Mouse (Mus musculus): ENCODE measurements around the gene Btn1a1. TPM values are rescaled to one million over a fixed set of nuclear protein-coding genes. Genes with fewer than 3 reads are reported as not detected.

Gene Btn1a1
- polyA plus RNA-seq, 3 experiments from 2014 or later: not detected

DNA sequence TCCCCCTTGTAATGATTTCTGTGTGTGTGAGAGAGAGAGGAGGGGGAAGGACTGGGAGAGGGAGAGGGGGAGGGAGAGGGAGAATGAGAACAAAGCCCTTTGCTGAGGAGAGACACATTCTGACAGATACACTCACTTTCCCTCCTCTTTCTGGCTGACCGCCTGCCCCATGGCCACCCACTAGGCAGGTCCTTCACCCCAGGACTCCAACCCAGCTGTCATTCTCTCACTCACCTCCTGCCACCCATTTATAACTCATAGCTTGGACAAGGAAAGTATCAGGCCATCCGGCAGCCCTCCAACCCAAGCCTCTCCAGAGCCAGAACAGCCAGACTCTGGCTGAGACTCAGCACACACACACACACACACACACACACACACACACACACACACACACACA, 10.0 kb upstream of the Btn1a1 start:
- no peak for ATAC-seq

DNA sequence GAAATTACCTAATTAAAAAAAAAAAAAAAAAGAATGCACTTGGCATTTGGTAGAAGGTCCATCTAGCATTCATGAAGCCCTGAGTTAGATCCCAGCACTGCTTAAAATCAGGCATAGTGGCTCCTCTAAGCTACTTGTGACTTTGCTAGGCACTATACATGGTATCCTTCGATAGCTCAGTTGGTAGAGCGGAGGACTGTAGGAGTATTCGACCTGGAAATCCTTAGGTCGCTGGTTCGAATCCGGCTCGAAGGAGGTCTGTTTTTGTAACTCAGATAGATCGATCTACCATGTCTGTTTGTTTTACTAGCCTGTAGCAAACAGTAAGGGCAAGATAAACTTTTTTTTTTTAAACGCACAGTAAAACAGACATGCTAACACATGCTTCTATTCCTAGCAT, 1.2 kb upstream of the Btn1a1 start:
- ATAC-seq: peak; percentile 27

DNA sequence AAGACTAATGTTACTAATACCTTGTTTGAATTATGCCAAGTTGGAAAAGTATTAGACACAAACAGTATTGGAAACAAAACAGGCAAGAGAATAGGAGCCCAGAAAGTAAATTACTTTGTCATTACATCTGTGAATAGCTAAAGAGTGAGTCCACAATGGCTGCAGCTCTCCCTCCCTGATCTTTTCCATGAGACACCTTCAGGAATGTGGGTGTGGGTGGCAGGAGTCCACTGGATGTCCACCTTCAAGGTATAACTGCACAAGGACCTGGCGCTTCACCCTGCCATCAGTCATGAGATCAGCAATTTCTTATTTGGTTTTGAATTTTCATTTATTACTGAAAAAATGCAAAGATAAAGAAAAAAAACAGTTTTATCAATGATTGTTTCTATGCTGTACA, 605 bp upstream of the Btn1a1 start:
- no peak for ATAC-seq

DNA sequence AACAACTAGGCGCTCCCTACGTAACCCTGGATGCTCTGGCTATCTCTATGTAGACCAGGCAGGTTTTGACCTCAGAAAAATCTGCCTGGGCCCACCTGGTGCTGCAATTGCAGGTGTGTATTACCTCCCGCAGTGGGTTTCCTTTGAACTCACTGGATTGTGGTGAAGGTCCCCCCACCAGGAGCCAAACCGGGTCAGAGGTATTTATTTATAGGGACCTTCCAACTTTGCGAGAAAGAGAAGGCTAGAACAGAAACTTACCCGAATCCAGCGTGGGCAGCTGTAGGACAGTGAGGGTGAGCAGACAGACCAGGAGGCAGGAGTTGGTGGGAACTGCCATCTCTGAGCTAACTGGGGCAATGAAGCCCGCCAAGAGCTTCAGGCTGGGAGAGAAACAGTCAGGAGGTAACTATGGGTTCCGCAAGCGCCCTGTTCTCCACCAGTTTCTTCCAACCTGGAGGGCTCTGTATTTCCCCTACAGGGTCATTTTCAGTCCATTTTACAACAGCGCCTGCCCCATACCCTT, 797 bp downstream of the Btn1a1 start:
- no peak for ATAC-seq

DNA sequence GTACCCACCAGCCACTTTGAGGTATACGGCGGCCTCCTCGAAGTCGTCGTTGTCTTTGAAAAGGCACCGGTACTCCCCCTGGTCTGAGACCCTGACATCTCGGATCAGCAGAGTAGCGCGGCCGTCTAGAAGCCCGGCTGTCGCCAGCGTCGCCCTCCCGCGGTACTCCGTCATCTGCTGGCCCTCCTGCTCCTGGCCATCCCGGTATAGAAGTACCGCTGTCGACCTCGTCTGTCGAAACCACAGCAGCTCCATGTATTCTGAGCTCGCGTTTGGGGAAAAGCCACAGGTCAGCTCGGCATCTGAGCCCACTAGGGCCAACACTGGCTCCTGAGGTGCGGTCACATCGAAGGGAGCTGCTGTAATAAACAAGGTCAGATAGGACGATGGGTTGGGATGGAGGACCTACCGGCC, 1.5 kb downstream of the Btn1a1 start:
- ATAC-seq: peak; percentile 42

DNA sequence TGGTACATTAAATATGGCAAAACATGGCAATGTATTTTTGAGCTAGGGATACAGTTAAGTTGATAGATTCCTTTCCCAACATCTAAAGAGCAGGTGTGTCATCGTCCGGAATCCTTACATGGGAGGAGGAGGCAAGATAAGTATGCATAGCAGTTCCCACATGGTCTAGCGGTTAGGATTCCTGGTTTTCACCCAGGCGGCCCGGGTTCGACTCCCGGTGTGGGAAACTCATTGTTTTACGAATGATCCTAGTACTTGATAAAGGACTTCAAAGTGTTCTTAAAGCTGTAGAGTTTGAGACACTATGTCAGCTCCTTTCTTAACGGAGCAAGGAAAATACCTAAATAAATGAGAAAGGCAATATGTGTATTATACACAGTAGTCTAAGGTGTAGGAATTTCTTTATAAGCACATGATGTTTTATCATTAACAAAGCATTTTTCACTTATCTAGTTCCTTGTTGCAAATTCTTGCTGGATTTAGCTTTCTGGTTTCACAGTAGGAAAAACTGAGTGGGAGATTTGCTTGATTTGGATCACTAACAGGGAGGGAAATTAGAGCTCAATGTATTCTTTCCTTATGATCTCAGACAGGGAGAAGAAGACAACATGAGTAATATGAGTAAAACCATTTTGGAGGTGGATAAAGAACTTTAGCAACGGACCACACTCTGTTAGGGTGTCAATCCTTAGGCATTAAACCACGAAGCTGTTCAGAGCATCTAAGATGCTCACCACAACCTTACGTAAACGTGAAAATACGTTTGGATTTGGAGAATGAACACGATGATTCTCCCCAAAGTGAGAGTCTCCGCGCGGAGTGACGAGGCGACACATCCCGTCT, 2.1 kb downstream of the Btn1a1 start:
- ATAC-seq: peak; percentile 18

DNA sequence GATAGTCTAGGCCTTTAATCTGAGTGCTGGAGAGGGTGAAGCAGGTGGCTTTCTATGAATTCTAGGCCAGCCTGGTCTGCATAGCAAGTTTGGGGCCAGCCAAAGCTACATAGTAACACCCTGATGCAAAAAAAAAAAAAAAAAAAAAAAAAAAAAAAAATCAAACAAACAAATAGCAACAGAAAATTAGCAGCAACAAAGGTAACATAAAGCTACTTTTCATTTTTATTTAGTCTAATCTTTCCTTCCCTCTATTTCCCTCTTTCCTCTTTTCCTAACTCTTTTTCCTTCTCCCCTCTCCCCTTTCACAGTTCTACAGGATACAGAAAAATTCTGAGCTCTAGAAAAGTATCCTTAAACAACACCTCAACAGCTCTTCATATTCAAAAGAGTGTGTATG, 3.0 kb downstream of the Btn1a1 start:
- ATAC-seq: no peak

DNA sequence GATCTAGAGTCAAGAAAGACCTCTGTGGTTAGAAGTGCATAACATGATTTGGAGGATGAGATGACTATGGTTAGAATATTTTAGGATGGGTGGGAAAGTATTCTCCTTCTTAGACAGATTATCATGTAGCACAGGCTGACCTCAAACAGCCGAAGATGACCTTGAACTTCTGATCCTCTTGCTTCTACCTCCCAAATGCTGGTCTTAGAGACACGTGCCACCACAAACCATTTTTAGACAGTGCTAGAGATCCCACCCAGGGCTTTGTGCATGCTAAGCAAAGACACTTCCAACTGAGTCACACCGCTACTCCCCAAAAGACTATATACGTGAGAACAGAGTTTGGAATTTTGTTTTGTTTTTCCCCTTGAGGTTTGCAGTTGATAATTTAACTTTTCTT, 3.6 kb downstream of the Btn1a1 start:
- ATAC-seq: no peak

DNA sequence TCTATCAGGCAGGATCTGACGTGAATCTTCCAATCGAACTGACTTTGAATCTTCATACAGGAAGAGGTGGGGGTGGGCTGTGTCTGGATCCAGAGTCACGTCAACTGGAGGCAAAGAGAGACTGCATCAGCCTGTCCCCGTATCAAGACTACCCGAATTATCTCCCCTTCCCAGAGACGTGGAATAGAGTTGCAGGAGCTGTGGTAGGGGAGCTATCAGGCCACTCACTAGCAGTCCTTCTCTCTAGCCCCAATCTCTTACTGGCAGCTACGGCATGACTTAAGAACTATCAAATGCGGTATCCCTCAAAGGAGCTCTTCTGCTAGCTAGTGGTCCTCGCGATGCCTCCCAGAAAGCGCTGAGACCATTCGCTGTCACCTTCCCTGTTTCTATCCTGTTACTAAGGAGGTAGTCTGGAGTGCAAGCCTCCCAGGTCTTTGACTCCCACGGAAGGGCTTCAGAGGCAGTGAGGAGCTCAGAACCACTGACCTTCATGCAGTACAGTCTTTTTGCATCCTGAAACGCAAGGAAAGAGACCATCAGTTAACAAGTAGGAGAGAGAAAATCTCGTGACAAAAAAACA, 6.3 kb downstream of the Btn1a1 start:
- no peak for ATAC-seq

DNA sequence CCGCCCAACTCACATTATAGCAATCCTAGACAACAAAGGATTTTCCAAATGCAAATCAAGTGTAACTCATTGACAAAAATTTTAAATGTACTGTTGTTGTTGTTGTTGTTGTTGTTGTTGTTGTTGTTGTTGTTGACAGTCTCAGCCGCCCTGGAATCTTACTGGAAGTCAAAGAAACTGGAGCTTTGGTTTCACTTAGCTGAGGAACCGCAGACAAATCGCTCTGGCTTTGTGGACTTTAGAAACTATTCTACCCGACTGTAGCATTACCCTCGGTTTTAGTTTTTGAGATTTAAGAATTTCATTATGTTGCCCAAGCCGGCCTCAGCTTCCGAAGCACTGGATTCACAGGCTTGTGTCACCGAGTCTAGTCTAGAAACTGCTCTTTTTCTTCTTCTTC, 11.8 kb downstream of the Btn1a1 start:
- peak; percentile 45 for ATAC-seq

DNA sequence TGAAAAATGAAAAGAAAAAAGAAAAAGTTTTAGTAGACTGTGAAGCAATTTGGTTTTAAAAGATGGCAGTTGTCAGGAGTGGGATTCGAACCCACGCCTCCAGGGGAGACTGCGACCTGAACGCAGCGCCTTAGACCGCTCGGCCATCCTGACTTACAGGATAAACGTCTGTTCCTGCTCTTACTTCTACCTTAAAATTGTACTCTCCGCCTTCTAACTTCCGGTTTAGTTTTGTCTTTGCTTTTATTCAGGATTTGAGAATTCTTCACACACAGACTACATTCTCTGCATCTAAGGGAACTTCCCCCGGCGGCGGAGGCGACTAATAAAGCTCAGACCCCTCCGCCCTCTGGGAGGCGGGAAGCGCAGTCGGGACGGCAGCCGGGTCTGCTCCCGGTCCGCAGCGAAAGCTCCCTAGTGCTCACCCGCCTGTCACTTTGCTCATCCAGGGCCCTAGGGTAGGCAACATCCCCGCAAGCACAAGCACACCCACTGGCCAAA, 12.3 kb downstream of the Btn1a1 start:
- peak; percentile 49 for ATAC-seq

DNA sequence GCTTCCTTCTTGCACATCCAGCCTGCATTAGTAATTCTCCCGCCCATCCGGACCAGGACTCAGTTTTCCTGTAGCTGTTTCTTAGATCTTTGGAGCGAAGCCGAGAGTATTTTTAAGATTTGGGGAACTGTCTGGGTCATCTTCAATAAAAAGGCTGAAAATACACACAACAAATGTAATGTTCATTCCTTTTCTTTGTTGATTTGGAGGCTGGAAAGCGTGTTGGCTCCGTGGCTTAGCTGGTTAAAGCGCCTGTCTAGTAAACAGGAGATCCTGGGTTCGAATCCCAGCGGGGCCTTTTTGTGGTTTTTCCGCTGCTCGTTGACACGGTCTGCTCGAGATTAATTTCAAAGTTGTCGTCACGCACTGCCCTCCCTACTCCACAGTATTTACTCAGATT, 15.3 kb downstream of the Btn1a1 start:
- ATAC-seq: no peak

DNA sequence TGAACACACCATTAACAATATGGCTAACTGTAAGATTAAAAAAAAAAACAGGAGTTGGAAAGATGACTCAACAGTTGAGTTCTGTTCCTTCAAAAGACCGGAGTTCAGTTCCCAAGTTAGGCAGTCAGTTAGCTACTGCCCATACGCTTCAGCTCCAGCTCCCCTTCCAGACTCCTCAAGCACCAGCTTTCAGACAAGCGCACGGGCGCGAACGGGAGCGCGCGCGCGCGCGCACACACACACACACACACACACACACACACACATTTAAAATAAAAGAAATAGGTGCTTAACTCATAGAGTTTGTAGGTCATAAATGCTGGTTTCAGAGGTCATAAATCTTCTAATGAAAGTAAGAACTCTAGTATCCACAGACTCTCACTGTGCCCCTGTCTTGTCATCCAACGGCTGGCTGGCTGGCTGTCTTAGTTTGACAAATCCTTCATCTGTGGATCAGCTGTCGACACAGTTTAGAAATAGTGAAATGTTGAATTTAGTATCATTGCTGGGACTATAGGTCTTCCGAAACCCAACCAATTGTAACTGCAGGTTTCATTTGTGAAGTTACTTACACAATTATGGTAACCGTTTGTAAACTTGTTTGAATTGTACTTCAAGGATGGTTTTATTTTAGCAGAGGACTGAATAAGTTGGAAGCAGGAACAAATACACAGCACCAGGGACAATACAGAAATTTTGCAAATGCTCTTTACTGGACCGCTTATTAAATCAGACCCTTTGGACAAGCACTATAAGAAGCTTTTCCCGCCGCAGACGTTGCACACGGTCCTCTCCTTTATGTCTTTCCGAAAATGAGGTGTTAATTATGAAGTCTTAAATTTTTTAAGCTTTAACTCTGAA, 16.2 kb downstream of the Btn1a1 start:
- no peak for ATAC-seq

DNA sequence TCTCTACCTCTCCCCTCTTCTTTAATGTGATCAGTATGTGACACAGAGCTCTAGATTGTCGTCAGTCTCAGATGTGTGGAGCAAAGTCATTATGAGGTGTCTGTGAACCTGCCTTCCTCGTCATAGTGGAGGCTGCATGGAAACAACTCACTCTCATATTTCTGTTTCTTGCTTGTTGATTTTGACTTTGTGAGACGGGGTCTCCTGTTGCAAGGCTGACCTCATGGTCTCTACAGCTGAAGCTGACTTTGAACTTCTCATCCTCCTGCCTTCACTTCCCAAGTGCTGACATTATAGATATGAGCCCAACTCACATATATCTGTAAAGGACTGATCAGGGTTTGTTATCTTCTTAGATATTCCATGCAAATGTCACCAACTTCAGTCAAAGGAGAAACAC, 16.9 kb downstream of the Btn1a1 start:
- ATAC-seq: no peak

DNA sequence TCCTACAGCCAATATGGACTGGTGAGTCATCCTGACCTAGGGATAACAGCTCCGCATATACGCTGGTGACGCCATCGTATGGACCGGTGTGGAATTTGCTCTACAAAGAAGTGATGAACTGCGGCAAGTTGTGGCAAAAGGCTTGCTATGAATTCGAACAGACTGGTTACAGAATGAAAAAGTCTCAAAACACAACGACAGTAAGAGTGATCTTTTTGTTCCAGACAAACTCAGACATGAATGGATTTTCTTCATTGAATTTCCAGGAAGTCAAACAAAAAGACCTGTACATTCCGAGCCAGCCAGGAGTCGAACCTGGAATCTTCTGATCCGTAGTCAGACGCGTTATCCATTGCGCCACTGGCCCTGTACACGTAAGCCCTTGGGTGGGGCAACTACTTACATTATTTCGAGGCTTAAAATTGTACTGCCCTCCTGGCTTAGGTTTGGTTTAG, 19.2 kb downstream of the Btn1a1 start:
- peak; percentile 55 for ATAC-seq

DNA sequence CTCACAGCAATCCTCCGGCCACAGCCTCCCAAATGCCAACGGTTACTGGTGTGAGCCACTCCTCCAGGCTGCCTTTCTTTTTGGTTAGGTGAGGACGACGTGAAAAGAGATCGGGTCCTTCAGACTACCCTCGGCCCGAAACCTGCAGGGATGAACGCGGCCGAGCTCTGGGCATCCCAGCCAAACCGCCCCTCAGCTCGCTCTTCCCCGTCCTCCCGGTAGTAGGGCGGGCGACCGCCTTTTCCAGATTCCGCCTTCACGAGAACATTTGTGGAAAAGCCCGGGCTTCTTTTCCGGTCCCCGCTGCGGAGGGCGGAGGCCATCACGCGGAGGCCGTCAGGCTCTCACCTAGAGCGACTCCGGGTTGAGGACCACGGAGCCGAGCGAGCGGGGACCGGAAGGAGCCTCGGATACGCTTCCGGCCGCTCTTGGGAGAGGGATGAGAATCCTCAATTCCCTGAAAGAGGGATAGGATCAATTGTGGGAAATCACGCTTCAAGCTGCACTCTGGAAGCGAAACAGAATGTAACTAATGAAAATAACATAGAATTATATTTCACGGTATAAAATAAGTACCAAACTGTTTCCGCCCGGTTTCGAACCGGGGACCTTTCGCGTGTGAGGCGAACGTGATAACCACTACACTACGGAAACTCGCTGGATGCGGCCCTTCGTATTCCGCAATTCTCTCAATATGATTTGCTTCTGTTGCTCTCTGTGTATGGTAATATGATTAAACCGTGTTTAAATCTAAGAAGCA, 20.0 kb downstream of the Btn1a1 start:
- peak; percentile 82 for ATAC-seq

DNA sequence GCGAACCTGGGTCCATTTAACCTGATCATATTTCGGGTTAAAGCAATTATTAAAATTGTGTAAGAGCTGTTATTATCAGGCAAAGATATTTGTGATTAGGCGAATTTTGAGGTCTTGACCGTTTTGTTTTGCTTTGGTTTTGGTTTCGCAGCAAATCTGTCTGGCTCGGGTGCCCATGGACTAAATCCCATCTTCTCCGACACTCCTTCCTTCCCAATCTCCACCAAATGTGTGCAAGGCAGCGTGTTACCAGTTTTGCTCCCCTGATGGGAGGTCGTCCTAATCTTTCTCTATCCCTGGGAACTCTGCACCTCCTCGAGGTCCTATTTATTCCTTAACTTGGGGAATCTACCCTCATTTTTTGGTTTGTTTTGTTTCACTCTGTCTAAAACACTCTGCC, 20.5 kb downstream of the Btn1a1 start:
- no peak for ATAC-seq

DNA sequence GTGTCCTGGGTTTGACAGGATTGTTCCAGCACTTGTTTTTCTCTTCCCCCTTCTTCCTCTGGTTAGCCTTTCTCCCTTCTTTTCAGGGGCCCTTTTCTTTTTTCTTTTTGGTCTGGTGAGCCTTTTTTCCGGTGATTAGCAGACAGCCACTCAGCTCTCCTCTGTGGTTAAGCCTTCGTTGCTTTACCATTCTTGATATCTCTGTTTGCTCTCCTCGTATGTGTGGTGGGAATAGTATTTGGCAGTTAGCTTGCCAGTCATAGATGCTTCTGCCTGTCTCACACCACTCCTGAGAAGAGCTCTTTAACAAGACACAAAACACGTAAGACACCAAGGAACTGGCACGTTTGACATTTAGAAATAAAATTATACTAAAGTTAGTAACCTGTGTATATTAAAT, 21.2 kb downstream of the Btn1a1 start:
- no peak for ATAC-seq

DNA sequence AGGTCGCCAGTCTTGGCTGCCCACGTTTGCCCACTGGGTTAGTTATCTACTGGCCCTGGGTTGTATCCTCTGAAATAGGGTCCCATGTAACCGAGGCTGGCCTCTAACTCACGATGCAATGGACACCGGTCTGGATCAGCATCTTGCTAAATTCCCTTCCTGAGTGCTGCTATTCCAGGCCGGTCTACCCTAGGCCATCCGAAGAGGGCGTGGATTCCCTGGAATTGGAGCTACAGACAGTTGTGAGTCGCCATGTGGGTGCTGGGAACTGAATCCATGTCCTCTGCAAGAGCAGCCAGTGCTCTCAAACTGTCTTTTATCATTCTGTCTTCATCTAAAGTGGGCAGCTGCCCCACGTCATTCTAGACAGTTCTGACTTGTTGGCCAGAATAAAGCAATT, 25.8 kb downstream of the Btn1a1 start:
- no peak for ATAC-seq

DNA sequence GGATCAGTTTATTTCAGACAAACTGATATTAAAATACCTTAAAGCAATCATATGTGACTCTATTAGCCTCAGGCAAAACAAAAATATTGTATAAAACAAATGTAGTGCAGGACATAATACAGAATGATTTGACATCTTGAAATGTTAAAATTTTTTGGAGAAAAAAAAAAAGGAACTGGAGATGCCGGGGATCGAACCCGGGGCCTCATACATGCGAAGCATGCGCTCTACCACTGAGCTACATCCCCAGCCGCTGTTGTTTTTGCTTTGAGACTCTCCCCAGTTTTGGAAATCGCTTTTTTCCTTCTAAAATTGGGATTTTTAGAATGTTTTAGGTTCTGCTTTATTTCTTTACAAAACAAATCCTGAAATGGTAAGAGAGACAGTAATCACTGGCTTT, 27.2 kb downstream of the Btn1a1 start:
- no peak for ATAC-seq

DNA sequence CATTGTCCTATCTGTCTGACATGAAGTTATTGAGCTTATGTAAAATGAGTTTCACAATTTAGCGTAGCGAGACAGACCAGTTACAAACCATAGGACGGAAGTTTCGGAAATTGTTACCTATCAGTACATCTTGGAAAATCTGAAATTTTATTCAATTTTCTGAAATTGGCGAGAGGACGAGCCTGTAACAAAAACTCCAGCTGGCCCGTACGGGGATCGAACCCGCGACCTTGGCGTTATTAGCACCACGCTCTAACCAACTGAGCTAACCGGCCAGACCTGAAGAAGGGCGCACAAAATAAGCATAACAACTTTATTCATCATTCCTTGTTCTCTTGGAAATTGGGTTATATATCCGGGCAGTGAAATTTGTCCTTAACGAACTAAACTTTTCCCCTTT, 27.8 kb downstream of the Btn1a1 start:
- ATAC-seq: peak; percentile 80
